Mouse (Mus musculus) CH12.LX (cell line): ENCODE data around the gene Bysl. TPM values are rescaled to one million over a fixed set of nuclear protein-coding genes. Genes with fewer than 3 reads are reported as not detected.

Experiments used
- DNase-seq: peaks from one replicate; pipeline ENCODE4 v3.0.0-alpha.2; 2013; ENCODE audit errors: extremely low read depth
- H3K27ac ChIP-seq: 2 replicates; pipeline ENCODE4 v1.5.1; 2012; ENCODE audit warnings: low read depth, mild to moderate bottlenecking, control low read depth, moderate library complexity; ENCODE audit not compliant: insufficient read depth
- H3K27me3 ChIP-seq: replicated peaks from 2 replicates; pipeline ENCODE3; 2012; ENCODE audit warnings: inconsistent platforms
- H3K36me3 ChIP-seq, 2 experiments: replicated peaks in 1 of 2; 2 replicates each; pipeline versions ENCODE3 to v1.6.1; 2012; ENCODE audit warnings: inconsistent platforms in 1 of 2, low read length in 1 of 2, mild to moderate bottlenecking in 1 of 2, mixed read lengths in 1 of 2, moderate library complexity in 1 of 2; ENCODE audit not compliant: control insufficient read depth in 1 of 2, insufficient read depth in 1 of 2
- H3K4me1 ChIP-seq, 2 experiments: 2 replicates each; pipeline ENCODE4 v1.6.1; 2012; ENCODE audit warnings: inconsistent platforms in 1 of 2, moderate library complexity in 1 of 2; ENCODE audit not compliant: insufficient read depth in 2 of 2, control insufficient read depth in 1 of 2
- H3K4me2 ChIP-seq: 2 replicates; pipeline ENCODE4 v1.6.1; 2012; ENCODE audit warnings: low read depth, mild to moderate bottlenecking, control low read depth; ENCODE audit not compliant: poor library complexity, insufficient read depth, severe bottlenecking
- H3K4me3 ChIP-seq, 3 experiments: fragments of 150-350 bp in 1 of 3; sonication (generic) in 1 of 3; replicated peaks in 1 of 3; 2 replicates each; pipeline versions ENCODE3 to v1.5.1; 2011 to 2012; ENCODE audit warnings: low read depth in 2 of 3, low read length in 2 of 3, mild to moderate bottlenecking in 2 of 3, moderate library complexity in 2 of 3, control low read depth in 1 of 3, improper control_type of control experiment in 1 of 3, inconsistent platforms in 1 of 3, mixed read lengths in 1 of 3; ENCODE audit not compliant: poor library complexity in 1 of 3
- H3K79me2 ChIP-seq: replicated peaks from 2 replicates; pipeline ENCODE4 v1.6.1; 2012; ENCODE audit warnings: mild to moderate bottlenecking, moderate library complexity; ENCODE audit not compliant: control insufficient read depth, poor library complexity, insufficient read depth, severe bottlenecking; ENCODE audit errors: extremely low read depth
- H3K9ac ChIP-seq: 2 replicates; pipeline ENCODE4 v1.6.1; 2012; ENCODE audit warnings: low read depth, mild to moderate bottlenecking, control low read depth, moderate library complexity; ENCODE audit not compliant: insufficient read depth
- H3K9me3 ChIP-seq: replicated peaks from 2 replicates; pipeline ENCODE3; 2012; ENCODE audit warnings: low read length, inconsistent platforms, mixed read lengths
- CHD1 ChIP-seq: IDR thresholded peaks from 2 replicates; pipeline ENCODE4 v1.6.1; 2012; ENCODE audit warnings: low read depth, low read length, improper control_type of control experiment, inconsistent platforms
- CTCF ChIP-seq, 2 experiments: IDR thresholded peaks in 1 of 2; conservative IDR thresholded peaks in 1 of 2; 2 replicates each; pipeline ENCODE4 v1.5.1; 2011 to 2012; ENCODE audit warnings: low read depth in 2 of 2, low read length in 2 of 2, improper control_type of control experiment in 1 of 2, inconsistent platforms in 1 of 2, mild to moderate bottlenecking in 1 of 2, moderate library complexity in 1 of 2
- E2F4 ChIP-seq: IDR thresholded peaks from 2 replicates; pipeline ENCODE4 v1.6.1; 2011; ENCODE audit warnings: low read depth, low read length, improper control_type of control experiment; ENCODE audit not compliant: insufficient replicate concordance
- ELF1 ChIP-seq: IDR thresholded peaks from 2 replicates; pipeline ENCODE4 v1.6.1; 2014; ENCODE audit warnings: low read depth, mild to moderate bottlenecking, inconsistent platforms, low read length, improper control_type of control experiment
- EP300 ChIP-seq: IDR thresholded peaks from 2 replicates; pipeline ENCODE4 v1.6.1; 2011; ENCODE audit warnings: low read length, improper control_type of control experiment
- GABPA ChIP-seq: IDR thresholded peaks from 2 replicates; pipeline ENCODE4 v1.6.1; 2012; ENCODE audit warnings: low read depth, low read length, improper control_type of control experiment, inconsistent platforms; ENCODE audit not compliant: insufficient replicate concordance
- HCFC1 ChIP-seq: IDR thresholded peaks from 2 replicates; pipeline ENCODE4 v1.6.1; 2012; ENCODE audit warnings: low read depth, mild to moderate bottlenecking, inconsistent platforms, low read length, improper control_type of control experiment
- IRF4 ChIP-seq: IDR thresholded peaks from 2 replicates; pipeline ENCODE4 v1.6.1; 2014; ENCODE audit warnings: low read depth, mild to moderate bottlenecking, inconsistent platforms, low read length, improper control_type of control experiment
- JUN ChIP-seq: IDR thresholded peaks from 2 replicates; pipeline ENCODE4 v1.6.1; 2011; ENCODE audit warnings: low read depth, mild to moderate bottlenecking, low read length, improper control_type of control experiment, moderate library complexity; ENCODE audit not compliant: insufficient read depth
- KAT2A ChIP-seq: IDR thresholded peaks from 2 replicates; pipeline ENCODE4 v1.6.1; 2012; ENCODE audit warnings: low read length, improper control_type of control experiment, inconsistent platforms; ENCODE audit not compliant: insufficient replicate concordance
- MAFK ChIP-seq: IDR thresholded peaks from 2 replicates; pipeline ENCODE4 v1.6.1; 2011; ENCODE audit warnings: low read length, improper control_type of control experiment; ENCODE audit not compliant: insufficient replicate concordance
- MAX ChIP-seq: IDR thresholded peaks from 2 replicates; pipeline ENCODE4 v1.6.1; 2011; ENCODE audit warnings: low read length, improper control_type of control experiment
- MAZ ChIP-seq: IDR thresholded peaks from 2 replicates; pipeline ENCODE4 v1.6.1; 2012; ENCODE audit warnings: low read depth, mild to moderate bottlenecking, inconsistent platforms, low read length, improper control_type of control experiment, moderate library complexity
- MXI1 ChIP-seq: IDR thresholded peaks from 2 replicates; pipeline ENCODE4 v1.6.1; 2011; ENCODE audit warnings: mild to moderate bottlenecking, low read depth, low read length, improper control_type of control experiment
- NRF1 ChIP-seq: IDR thresholded peaks from 2 replicates; pipeline ENCODE4 v1.6.1; 2014; ENCODE audit warnings: low read depth, mild to moderate bottlenecking, inconsistent platforms, low read length, improper control_type of control experiment, moderate library complexity
- PAX5 ChIP-seq: IDR thresholded peaks from 2 replicates; pipeline ENCODE4 v1.6.1; 2012; ENCODE audit warnings: low read length, inconsistent platforms, mixed read lengths
- POLR2A ChIP-seq: IDR thresholded peaks from 2 replicates; pipeline ENCODE4 v1.6.1; 2011; ENCODE audit warnings: low read depth, mild to moderate bottlenecking, improper control_type of control experiment, low read length
- POLR2AphosphoS2 ChIP-seq: IDR thresholded peaks from 2 replicates; pipeline ENCODE4 v1.6.1; 2011; ENCODE audit warnings: low read depth, low read length, improper control_type of control experiment
- RCOR1 ChIP-seq: conservative IDR thresholded peaks from 2 replicates; pipeline ENCODE4 v1.6.1; 2012; ENCODE audit warnings: low read depth, mild to moderate bottlenecking, inconsistent platforms, low read length, improper control_type of control experiment
- SMC3 ChIP-seq: IDR thresholded peaks from 2 replicates; pipeline ENCODE4 v1.6.1; 2011; ENCODE audit warnings: low read depth, low read length, improper control_type of control experiment
- TBP ChIP-seq: conservative IDR thresholded peaks from 2 replicates; pipeline ENCODE4 v1.6.1; 2011; ENCODE audit warnings: low read depth, low read length, improper control_type of control experiment
- TCF12 ChIP-seq: IDR thresholded peaks from 2 replicates; pipeline ENCODE4 v1.6.1; 2014; ENCODE audit warnings: low read depth, mild to moderate bottlenecking, inconsistent platforms, low read length, improper control_type of control experiment
- UBTF ChIP-seq: IDR thresholded peaks from 2 replicates; pipeline ENCODE4 v1.6.1; 2012; ENCODE audit warnings: low read depth, mild to moderate bottlenecking, inconsistent platforms, low read length, improper control_type of control experiment, moderate library complexity
- USF2 ChIP-seq: conservative IDR thresholded peaks from 2 replicates; pipeline ENCODE4 v1.6.1; 2011; ENCODE audit warnings: low read depth, low read length, improper control_type of control experiment
- ZNF384 ChIP-seq: IDR thresholded peaks from 2 replicates; pipeline ENCODE4 v1.6.1; 2012; ENCODE audit warnings: low read depth, low read length, improper control_type of control experiment, inconsistent platforms
- dilution Hi-C: fragments of 300-500 bp; cut with MboI; formaldehyde crosslinking; loops from 2 replicates; pipeline ENCODE4 v1.14.3; 2020; ENCODE audit warnings: low sequenced_read_pairs; ENCODE audit not compliant: extremely low pct_unique_long_range_greater_than_20kb, extremely low pct_ligation_motif_present
- in situ Hi-C: fragments of 300-500 bp; cut with MboI; formaldehyde crosslinking; loops from 3 replicates; pipeline ENCODE4 v1.14.3; 2019; ENCODE audit warnings: low sequenced_read_pairs, low pct_ligation_motif_present, low pct_unique_long_range_greater_than_20kb, mixed read lengths
- polyA plus RNA-seq: library from polyadenylated mRNA; unstranded; fragments of >175 nt; gene quantifications from 2 replicates; pipeline ENCODE4 v1.2.1, GENCODE M21; 2012; ENCODE audit warnings: low read depth; ENCODE audit not compliant: insufficient read length
- total RNA-seq, 2 experiments: library from RNA; depleted of rRNA; stranded (reverse); fragments of 300-350 nt in 1 of 2; fragments of >200 nt in 1 of 2; gene quantifications; 2 replicates each; pipeline ENCODE4 v1.2.3; 2012 to 2014

The Bysl gene
- total and polyA plus RNA-seq, 3 experiments, result 24.0 to 60.5 (median 28.0) TPM

GRCm38 (mm10) chr17:47630678-47631065, 19.4 kb upstream of the Bysl start, which contains the start of gene Usp49:
TSS of gene Usp49 (plus strand) at chr17:47630690.
- TF ChIP-seq PAX5 (no peak), EP300 (no peak), MXI1 (no peak), E2F4 (no peak), USF2 (no peak), TCF12 (no peak), TBP (no peak), SMC3 (no peak), ZNF384 (no peak), HCFC1 (no peak), UBTF (no peak)
- TF ChIP-seq, all 38 proteins: peak for 0
- Histone ChIP-seq H3K9me3 (no peaks in the 10 kb centered on the region), H3K9ac (peak within 1 kb of the TSS; percentile 85), H3K27me3 (no peaks in the 10 kb centered on the region), H3K27ac (no peak within 1 kb of the TSS), H3K4me1 (peaks cover 4 to 20% of the 10 kb centered on the region in 2 experiments; a peak in 2 of 4 replicates), H3K79me2 (0 out of 2 replicates have a peak, but pooled peaks cover 2% of the 10 kb centered on the region), H3K4me3 (peak within 1 kb of the TSS; percentile 27 to 62 (median 60)), H3K36me3 (peaks cover 3 to 25% of the 10 kb centered on the region in 2 experiments), H3K4me2 (peak within 1 kb of the TSS; percentile 93)
- in situ Hi-C loops (no loop called here), dilution Hi-C loops (no loop called here)
- no peak for DNase-seq

- H3K4me3 ChIP-seq, result peak overlapping the region; percentile 27 to 62 (median 60)
- no peak for DNase-seq
- peak overlapping the region; percentile 85 for H3K9ac ChIP-seq
- H3K4me2 ChIP-seq, result peak overlapping the region; percentile 93
- dilution Hi-C loops (no loop called here), in situ Hi-C loops (no loop called here)
- H3K36me3 ChIP-seq, result peaks cover 2 to 26% of the 10 kb centered on the region in 2 experiments
- H3K27me3 ChIP-seq, result no peaks in the 10 kb centered on the region
- H3K9me3 ChIP-seq, result no peaks in the 10 kb centered on the region
- H3K4me1 ChIP-seq, result peaks cover 4 to 20% of the 10 kb centered on the region in 2 experiments; a peak in 2 of 4 replicates
- no peak overlapping the region for H3K27ac ChIP-seq
- TF ChIP-seq MAFK (no peak), SMC3 (no peak), HCFC1 (no peak), MXI1 (no peak; the same call in 1 of the 2 replicates), POLR2A (0 out of 2 replicates have a peak, but pooled peaks have one; percentile 12), POLR2AphosphoS2 (peak; percentile 7; the same call in 1 of the 2 replicates), NRF1 (no peak; the same call in 1 of the 2 replicates), UBTF (no peak), MAX (no peak), GABPA (no peak), EP300 (no peak), KAT2A (no peak), CHD1 (no peak), CTCF (conservative IDR thresholded peaks at IDR 0.05 in 1 of 2, IDR thresholded peaks at IDR 0.05 in 1 of 2; ENCODE audit: low read depth in 2 of 2, low read length in 2 of 2) (no peak), ELF1 (no peak), ZNF384 (peak; percentile 77), IRF4 (no peak), E2F4 (no peak), RCOR1 (no peak), PAX5 (no peak), TCF12 (0 out of 2 replicates have a peak, but pooled peaks have one; percentile 17), JUN (no peak), MAZ (no peak), TBP (no peak), USF2 (no peak)
- TF ChIP-seq, all 38 proteins: peak for 4
- H3K79me2 ChIP-seq, result 0 out of 2 replicates have a peak, but pooled peaks cover 2% of the 10 kb centered on the region
These were observed 18.7 kb upstream of the Bysl start for GRCm38 (mm10) chr17:47629717-47630677.
